Mouse (Mus musculus): ENCODE measurements around the gene Clip2.

GRCm38 (mm10) chr5:134457371-134457770 is 94.9 kb downstream of the Clip2 start:
- TF ChIP-seq POLR2A (IDR thresholded peaks at IDR 0.05; ENCODE audit: low read depth, low read length) (no peak), ZNF384 (IDR thresholded peaks at IDR 0.05; ENCODE audit: low read depth, low read length) (no peak), MAX (IDR thresholded peaks at IDR 0.05; ENCODE audit: low read length) (no peak), CHD2 (IDR thresholded peaks at IDR 0.05; ENCODE audit: low read length) (no peak), CTCF (conservative IDR thresholded peaks at IDR 0.05 in 1 of 2, IDR thresholded peaks at IDR 0.05 in 1 of 2; ENCODE audit: low read depth in 2 of 2, low read length in 2 of 2) (no peak), UBTF (IDR thresholded peaks at IDR 0.05; ENCODE audit: low read depth, low read length) (no peak), SMC3 (IDR thresholded peaks at IDR 0.05; ENCODE audit: low read depth, low read length) (no peak), MYC (IDR thresholded peaks at IDR 0.05; ENCODE audit: low read depth, low read length) (no peak), ZKSCAN1 (IDR thresholded peaks at IDR 0.05; ENCODE audit: borderline replicate concordance, low read depth, low read length) (no peak), BHLHE40 (IDR thresholded peaks at IDR 0.05; ENCODE audit: low read depth, low read length) (no peak), ETS1 (conservative IDR thresholded peaks at IDR 0.05; ENCODE audit: low read depth, low read length) (no peak)

Measured in CH12.LX (cell line).